Mouse (Mus musculus) MEL (cell line): ENCODE data around the gene Ilf3.

ENCODE experiments used
- CHD1 ChIP-seq: IDR thresholded peaks from 2 replicates; pipeline ENCODE4 v1.6.1; 2012; ENCODE audit warnings: low read depth, mild to moderate bottlenecking, inconsistent platforms, low read length, improper control_type of control experiment
- CTCF ChIP-seq, 3 experiments: IDR thresholded peaks in 2 of 3; conservative IDR thresholded peaks in 1 of 3; 2 replicates each; pipeline ENCODE4 v1.5.1; 2011 to 2012; ENCODE audit warnings: low read length in 3 of 3, low read depth in 2 of 3, mild to moderate bottlenecking in 2 of 3, improper control_type of control experiment in 1 of 3, inconsistent platforms in 1 of 3, mixed read lengths in 1 of 3, moderate library complexity in 1 of 3; ENCODE audit not compliant: control insufficient read depth in 1 of 3, insufficient read depth in 1 of 3, poor library complexity in 1 of 3, severe bottlenecking in 1 of 3
- ELF1 ChIP-seq: IDR thresholded peaks from 2 replicates; pipeline ENCODE4 v1.6.1; 2014; ENCODE audit warnings: low read depth, mild to moderate bottlenecking, inconsistent platforms, low read length, improper control_type of control experiment, moderate library complexity
- EP300 ChIP-seq, 2 experiments: IDR thresholded peaks; 2 replicates each; pipeline ENCODE4 v1.6.1; 2011; ENCODE audit warnings: improper control_type of control experiment in 2 of 2, low read length in 2 of 2, low read depth in 1 of 2, mild to moderate bottlenecking in 1 of 2
- GABPA ChIP-seq: IDR thresholded peaks from 2 replicates; pipeline ENCODE4 v1.6.1; 2012; ENCODE audit warnings: low read depth, mild to moderate bottlenecking, inconsistent platforms, low read length, improper control_type of control experiment, moderate library complexity
- GATA1 ChIP-seq: IDR thresholded peaks from 2 replicates; pipeline ENCODE4 v1.6.1; 2011; ENCODE audit warnings: low read depth, low read length, improper control_type of control experiment
- KAT2A ChIP-seq: conservative IDR thresholded peaks from 2 replicates; pipeline ENCODE4 v1.6.1; 2012; ENCODE audit warnings: low read depth, low read length, improper control_type of control experiment, inconsistent platforms
- MAX ChIP-seq: IDR thresholded peaks from 2 replicates; pipeline ENCODE4 v1.6.1; 2011; ENCODE audit warnings: low read length, improper control_type of control experiment
- NELFE ChIP-seq: IDR thresholded peaks from 2 replicates; pipeline ENCODE4 v1.6.1; 2011; ENCODE audit warnings: low read depth, low read length, improper control_type of control experiment
- NRF1 ChIP-seq: IDR thresholded peaks from 2 replicates; pipeline ENCODE4 v1.6.1; 2014; ENCODE audit warnings: low read depth, mild to moderate bottlenecking, inconsistent platforms, low read length, improper control_type of control experiment, moderate library complexity; ENCODE audit not compliant: poor library complexity, insufficient read depth, severe bottlenecking
- POLR2A ChIP-seq, 2 experiments: IDR thresholded peaks; 2 replicates each; pipeline ENCODE4 v1.6.1; 2011 to 2012; ENCODE audit warnings: low read length in 2 of 2, mild to moderate bottlenecking in 2 of 2, control low read depth in 1 of 2, improper control_type of control experiment in 1 of 2, low read depth in 1 of 2, moderate library complexity in 1 of 2; ENCODE audit not compliant: control insufficient read depth in 1 of 2, insufficient read depth in 1 of 2, poor library complexity in 1 of 2
- POLR2AphosphoS2 ChIP-seq: IDR thresholded peaks from 2 replicates; pipeline ENCODE4 v1.6.1; 2011; ENCODE audit warnings: low read length, improper control_type of control experiment
- USF1 ChIP-seq: IDR thresholded peaks from 2 replicates; pipeline ENCODE4 v1.6.1; 2014; ENCODE audit warnings: low read depth, mild to moderate bottlenecking, inconsistent platforms, low read length, improper control_type of control experiment, moderate library complexity
- ZC3H11A ChIP-seq: IDR thresholded peaks from 2 replicates; pipeline ENCODE4 v1.6.1; 2012; ENCODE audit warnings: low read depth, mild to moderate bottlenecking, inconsistent platforms, low read length, improper control_type of control experiment

- TF ChIP-seq CTCF (IDR thresholded peaks at IDR 0.05 in 2 of 3, conservative IDR thresholded peaks at IDR 0.05 in 1 of 3; ENCODE audit: control insufficient read depth in 1 of 3, insufficient read depth in 1 of 3, low read depth in 2 of 3, low read length in 3 of 3, poor library complexity in 1 of 3, severe bottlenecking in 1 of 3) (no peak), NRF1 (no peak), GABPA (no peak), EP300 (IDR thresholded peaks at IDR 0.05; ENCODE audit: low read depth in 1 of 2, low read length in 2 of 2) (no peak), NELFE (no peak), KAT2A (no peak), ELF1 (no peak), POLR2AphosphoS2 (no peak), POLR2A (IDR thresholded peaks at IDR 0.05; ENCODE audit: control insufficient read depth in 1 of 2, insufficient read depth in 1 of 2, low read depth in 1 of 2, low read length in 2 of 2, poor library complexity in 1 of 2) (no peak), GATA1 (no peak), CHD1 (no peak), ZC3H11A (no peak), MAX (no peak), USF1 (no peak)
Observed at GRCm38 (mm10) chr9:21426013-21426412, 58.3 kb downstream of the Ilf3 start.
